Mouse (Mus musculus): ENCODE results near the gene Sphkap.

Sphkap gene

DNA sequence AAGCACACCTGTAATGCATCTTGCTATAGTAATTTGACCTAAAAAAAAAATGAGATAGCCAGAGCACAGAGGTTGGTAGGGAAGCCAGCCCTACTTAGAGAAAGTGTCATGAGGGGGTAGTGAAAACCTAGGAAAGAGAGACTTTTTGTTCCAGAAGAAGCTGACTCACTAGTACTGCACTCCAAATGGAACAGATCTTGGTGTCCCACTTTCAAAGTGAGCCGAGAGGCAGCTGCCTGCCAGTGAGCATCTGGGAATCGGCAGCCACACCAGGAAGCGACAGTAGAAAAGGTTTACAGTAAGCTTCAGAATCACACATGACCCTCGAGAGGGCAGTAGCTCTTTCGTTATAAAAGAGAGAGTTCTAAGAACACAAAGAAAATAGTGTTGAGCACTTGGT is 12.4 kb downstream of the Sphkap start:
- Histone ChIP-seq H3K4me1 (replicated peaks; ENCODE audit: low read depth, low read length) (no peaks in the 10 kb centered on the region), H3K27me3 (ENCODE audit: insufficient read depth, low read length) (no peaks in the 10 kb centered on the region), H3K36me3 (ENCODE audit: insufficient read depth, low read length) (no peaks in the 10 kb centered on the region), H3K4me3 (replicated peaks; ENCODE audit: low read length) (no peak overlapping the region), H3K9me3 (ENCODE audit: low read length) (no peaks in the 10 kb centered on the region)
- TF ChIP-seq POU5F1 (IDR thresholded peaks at IDR 0.05; ENCODE audit: borderline replicate concordance, low read length) = no peak
- TF ChIP-seq CTCF (conservative IDR thresholded peaks at IDR 0.05; ENCODE audit: low read length) = no peak
- TF ChIP-seq NANOG (IDR thresholded peaks at IDR 0.05; ENCODE audit: borderline replicate concordance, low read length) = no peak

DNA sequence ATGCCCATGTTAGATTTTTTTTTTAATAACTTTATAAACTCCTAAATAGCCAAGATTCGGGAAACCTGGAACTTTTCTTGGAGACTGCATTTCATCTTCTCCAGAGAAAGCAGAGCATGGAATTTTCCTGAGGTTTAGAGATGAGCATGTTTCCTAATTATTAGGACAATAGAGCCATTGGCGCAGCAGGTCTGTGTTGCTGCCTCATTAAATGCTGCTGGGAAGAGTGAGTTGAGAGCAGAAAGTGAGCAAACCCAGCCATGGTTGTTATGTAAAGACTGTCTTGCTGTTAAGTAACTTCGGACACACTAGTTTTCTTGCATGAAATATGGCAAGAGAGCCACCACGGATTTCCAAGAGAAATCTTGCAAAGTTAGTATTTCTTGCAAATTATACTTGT is 18.6 kb downstream of the Sphkap start:
- Histone ChIP-seq H3K27me3 (ENCODE audit: insufficient read depth, low read length) (no peaks in the 10 kb centered on the region), H3K4me1 (replicated peaks; ENCODE audit: low read depth, low read length) (no peaks in the 10 kb centered on the region)

DNA sequence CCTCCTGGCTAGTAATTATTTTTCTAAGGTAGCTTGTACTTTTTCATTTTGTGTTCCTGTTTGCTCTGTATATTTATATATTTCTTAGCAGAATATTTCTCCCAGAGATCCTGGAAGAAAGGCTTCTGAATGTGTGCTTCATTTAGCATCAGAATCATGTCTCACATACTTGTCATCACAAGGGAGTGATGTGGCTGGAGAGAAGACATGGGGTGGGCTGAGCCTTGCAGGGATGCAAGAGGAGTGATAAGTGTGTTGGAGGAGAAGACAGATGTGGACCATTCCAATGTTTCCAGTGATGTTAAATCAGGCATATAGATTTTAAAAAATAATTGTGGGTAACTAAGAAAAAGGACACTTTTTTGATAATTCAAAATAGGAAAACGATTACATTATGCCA is 30.6 kb downstream of the Sphkap start:
- no peaks in the 10 kb centered on the region for H3K36me3 ChIP-seq (ENCODE audit: insufficient read depth, low read length)
- H3K9me3 ChIP-seq (ENCODE audit: low read length) = no peaks in the 10 kb centered on the region
- no peak overlapping the region for H3K4me3 ChIP-seq (replicated peaks; ENCODE audit: low read length)
- H3K27me3 ChIP-seq (ENCODE audit: insufficient read depth, low read length) = no peaks in the 10 kb centered on the region
- no peaks in the 10 kb centered on the region for H3K4me1 ChIP-seq (replicated peaks; ENCODE audit: low read depth, low read length)
- TF ChIP-seq CTCF (conservative IDR thresholded peaks at IDR 0.05; ENCODE audit: low read length) (no peak), NANOG (IDR thresholded peaks at IDR 0.05; ENCODE audit: borderline replicate concordance, low read length) (no peak), POU5F1 (IDR thresholded peaks at IDR 0.05; ENCODE audit: borderline replicate concordance, low read length) (no peak)

More for the DNA sequence above, 18.6 kb downstream of the Sphkap start:
- no peaks in the 10 kb centered on the region for H3K9me3 ChIP-seq (ENCODE audit: low read length)
- TF ChIP-seq CTCF (conservative IDR thresholded peaks at IDR 0.05; ENCODE audit: low read length) (no peak), POU5F1 (IDR thresholded peaks at IDR 0.05; ENCODE audit: borderline replicate concordance, low read length) (no peak), NANOG (IDR thresholded peaks at IDR 0.05; ENCODE audit: borderline replicate concordance, low read length) (no peak)
- no peaks in the 10 kb centered on the region for H3K36me3 ChIP-seq (ENCODE audit: insufficient read depth, low read length)
- H3K4me3 ChIP-seq (replicated peaks; ENCODE audit: low read length) = no peak overlapping the region

DNA sequence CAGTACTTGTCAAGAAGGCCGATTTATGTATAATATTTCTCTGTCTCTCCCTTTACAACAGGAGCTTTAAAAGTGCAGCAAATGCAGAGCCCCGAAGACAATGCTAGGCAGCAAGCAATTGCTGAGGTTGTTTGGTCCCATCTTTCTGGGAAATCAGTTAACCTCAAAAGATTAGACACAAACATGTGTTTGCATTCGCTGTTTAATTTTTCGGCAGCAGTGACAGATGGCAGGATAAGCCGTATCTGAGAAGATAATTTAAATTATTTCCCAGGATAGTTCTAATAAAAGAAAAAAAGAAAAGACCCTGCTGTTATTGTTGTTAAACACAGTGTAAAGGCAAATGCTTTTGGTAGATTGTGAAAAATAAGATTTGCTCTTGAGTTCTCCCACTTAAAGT is 41.5 kb downstream of the Sphkap start:
- TF ChIP-seq POU5F1 (IDR thresholded peaks at IDR 0.05; ENCODE audit: borderline replicate concordance, low read length) = no peak
- no peak for TF ChIP-seq NANOG (IDR thresholded peaks at IDR 0.05; ENCODE audit: borderline replicate concordance, low read length)
- no peak for TF ChIP-seq CTCF (conservative IDR thresholded peaks at IDR 0.05; ENCODE audit: low read length)
- H3K36me3 ChIP-seq (ENCODE audit: insufficient read depth, low read length) = no peaks in the 10 kb centered on the region

DNA sequence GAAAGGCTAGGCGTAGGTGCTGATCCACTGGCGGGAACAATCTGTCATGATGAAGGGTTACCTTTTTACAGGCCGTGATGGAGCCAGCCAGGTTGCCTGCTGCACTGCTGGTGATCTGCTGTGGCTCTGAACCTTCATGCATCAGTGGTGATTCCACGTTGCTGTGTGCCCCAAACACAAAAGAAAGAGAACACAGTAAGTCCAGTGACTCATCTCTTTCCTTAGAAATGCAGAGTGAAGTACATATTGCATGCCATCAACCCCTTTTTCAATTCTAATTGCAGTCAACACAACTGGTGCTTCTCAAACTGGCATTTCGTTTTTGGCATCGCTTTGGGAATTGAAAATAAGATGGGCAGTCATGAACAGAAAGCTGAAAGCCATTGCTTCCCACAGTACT is 45.8 kb downstream of the Sphkap start:
- Histone ChIP-seq H3K27me3 (ENCODE audit: insufficient read depth, low read length) (no peaks in the 10 kb centered on the region), H3K36me3 (ENCODE audit: insufficient read depth, low read length) (no peaks in the 10 kb centered on the region), H3K4me3 (replicated peaks; ENCODE audit: low read length) (no peak overlapping the region), H3K4me1 (replicated peaks; ENCODE audit: low read depth, low read length) (no peaks in the 10 kb centered on the region), H3K9me3 (ENCODE audit: low read length) (no peaks in the 10 kb centered on the region)
- TF ChIP-seq CTCF (conservative IDR thresholded peaks at IDR 0.05; ENCODE audit: low read length) = no peak
- TF ChIP-seq NANOG (IDR thresholded peaks at IDR 0.05; ENCODE audit: borderline replicate concordance, low read length) = no peak
- TF ChIP-seq POU5F1 (IDR thresholded peaks at IDR 0.05; ENCODE audit: borderline replicate concordance, low read length) = no peak

More for the DNA sequence above, 41.5 kb downstream of the Sphkap start:
- H3K9me3 ChIP-seq (ENCODE audit: low read length) = no peaks in the 10 kb centered on the region
- H3K4me3 ChIP-seq (replicated peaks; ENCODE audit: low read length) = no peak overlapping the region
- H3K27me3 ChIP-seq (ENCODE audit: insufficient read depth, low read length) = no peaks in the 10 kb centered on the region
- no peaks in the 10 kb centered on the region for H3K4me1 ChIP-seq (replicated peaks; ENCODE audit: low read depth, low read length)

DNA sequence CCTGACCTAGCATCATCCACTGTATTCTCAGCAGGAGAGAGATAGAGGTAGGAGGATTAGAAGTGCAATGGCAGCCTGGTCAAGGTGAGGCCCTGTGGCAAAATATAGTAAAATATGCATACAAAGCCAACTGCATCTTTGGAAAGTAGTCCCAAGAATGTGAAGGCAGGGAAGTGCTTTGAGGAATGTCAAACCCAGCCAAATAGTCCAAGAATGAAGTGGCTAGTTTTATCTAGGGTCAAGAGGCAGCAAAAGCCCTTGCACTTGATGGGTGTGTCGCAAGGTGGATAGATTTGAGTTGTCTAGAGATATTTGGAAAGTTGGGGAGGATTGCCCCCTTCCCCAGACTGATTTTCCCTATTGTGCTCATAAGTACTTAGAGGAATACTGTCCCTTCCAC is 61.5 kb downstream of the Sphkap start:
- Histone ChIP-seq H3K4me1 (replicated peaks; ENCODE audit: low read depth, low read length) (no peaks in the 10 kb centered on the region), H3K4me3 (replicated peaks; ENCODE audit: low read length) (no peak overlapping the region), H3K27me3 (ENCODE audit: insufficient read depth, low read length) (no peaks in the 10 kb centered on the region), H3K9me3 (ENCODE audit: low read length) (no peaks in the 10 kb centered on the region), H3K36me3 (ENCODE audit: insufficient read depth, low read length) (no peaks in the 10 kb centered on the region)
- TF ChIP-seq NANOG (IDR thresholded peaks at IDR 0.05; ENCODE audit: borderline replicate concordance, low read length) (no peak), POU5F1 (IDR thresholded peaks at IDR 0.05; ENCODE audit: borderline replicate concordance, low read length) (no peak), CTCF (conservative IDR thresholded peaks at IDR 0.05; ENCODE audit: low read length) (no peak)

DNA sequence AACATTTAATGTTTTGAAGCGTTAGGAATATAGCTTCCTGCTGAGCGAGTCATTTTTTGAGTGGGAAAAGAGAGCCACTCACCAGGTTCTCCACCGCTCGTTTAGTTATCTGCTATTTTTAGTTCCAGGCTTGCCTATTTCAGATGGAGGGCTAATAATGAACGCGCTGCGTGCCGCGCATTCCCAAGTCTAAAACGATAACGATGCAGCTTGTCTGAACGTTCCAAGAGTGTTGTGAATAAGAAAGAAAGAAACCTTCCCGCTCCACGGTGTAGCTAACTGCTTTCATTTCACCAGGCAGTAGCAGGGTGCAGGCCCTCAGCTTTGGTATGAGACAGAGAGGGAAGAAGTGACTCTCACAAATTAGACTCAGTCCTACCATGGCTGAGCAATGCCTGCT is 62.4 kb downstream of the Sphkap start:
- TF ChIP-seq POU5F1 (IDR thresholded peaks at IDR 0.05; ENCODE audit: borderline replicate concordance, low read length) (no peak), NANOG (IDR thresholded peaks at IDR 0.05; ENCODE audit: borderline replicate concordance, low read length) (no peak), CTCF (conservative IDR thresholded peaks at IDR 0.05; ENCODE audit: low read length) (no peak)

DNA sequence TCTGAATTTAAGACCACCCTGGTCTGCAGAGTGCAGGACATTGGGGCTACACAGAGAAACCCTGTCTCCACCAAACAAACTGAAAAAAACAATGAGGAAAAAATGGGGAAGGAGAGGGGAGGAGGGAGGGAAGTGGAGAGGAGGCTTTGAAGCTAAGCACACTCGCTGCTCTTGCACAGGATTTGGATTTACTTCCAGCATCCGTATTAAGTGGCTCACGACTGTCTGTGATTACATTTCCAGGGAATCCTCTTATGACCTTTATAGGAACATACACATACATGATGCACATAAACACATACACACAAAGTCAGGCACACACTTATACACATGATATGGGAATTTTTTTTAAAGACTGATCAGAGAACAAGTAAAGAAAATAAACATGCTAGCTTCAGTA is 62.9 kb downstream of the Sphkap start:
- no peak overlapping the region for H3K4me3 ChIP-seq (replicated peaks; ENCODE audit: low read length)
- H3K9me3 ChIP-seq (ENCODE audit: low read length) = no peaks in the 10 kb centered on the region
- H3K36me3 ChIP-seq (ENCODE audit: insufficient read depth, low read length) = no peaks in the 10 kb centered on the region
- H3K27me3 ChIP-seq (ENCODE audit: insufficient read depth, low read length) = no peaks in the 10 kb centered on the region
- no peaks in the 10 kb centered on the region for H3K4me1 ChIP-seq (replicated peaks; ENCODE audit: low read depth, low read length)
- no peak for TF ChIP-seq NANOG (IDR thresholded peaks at IDR 0.05; ENCODE audit: borderline replicate concordance, low read length)
- TF ChIP-seq POU5F1 (IDR thresholded peaks at IDR 0.05; ENCODE audit: borderline replicate concordance, low read length) = no peak
- TF ChIP-seq CTCF (conservative IDR thresholded peaks at IDR 0.05; ENCODE audit: low read length) = no peak

More for the DNA sequence above, 62.4 kb downstream of the Sphkap start:
- no peaks in the 10 kb centered on the region for H3K27me3 ChIP-seq (ENCODE audit: insufficient read depth, low read length)
- no peaks in the 10 kb centered on the region for H3K9me3 ChIP-seq (ENCODE audit: low read length)
- H3K4me3 ChIP-seq (replicated peaks; ENCODE audit: low read length) = no peak overlapping the region
- H3K36me3 ChIP-seq (ENCODE audit: insufficient read depth, low read length) = no peaks in the 10 kb centered on the region
- no peaks in the 10 kb centered on the region for H3K4me1 ChIP-seq (replicated peaks; ENCODE audit: low read depth, low read length)

DNA sequence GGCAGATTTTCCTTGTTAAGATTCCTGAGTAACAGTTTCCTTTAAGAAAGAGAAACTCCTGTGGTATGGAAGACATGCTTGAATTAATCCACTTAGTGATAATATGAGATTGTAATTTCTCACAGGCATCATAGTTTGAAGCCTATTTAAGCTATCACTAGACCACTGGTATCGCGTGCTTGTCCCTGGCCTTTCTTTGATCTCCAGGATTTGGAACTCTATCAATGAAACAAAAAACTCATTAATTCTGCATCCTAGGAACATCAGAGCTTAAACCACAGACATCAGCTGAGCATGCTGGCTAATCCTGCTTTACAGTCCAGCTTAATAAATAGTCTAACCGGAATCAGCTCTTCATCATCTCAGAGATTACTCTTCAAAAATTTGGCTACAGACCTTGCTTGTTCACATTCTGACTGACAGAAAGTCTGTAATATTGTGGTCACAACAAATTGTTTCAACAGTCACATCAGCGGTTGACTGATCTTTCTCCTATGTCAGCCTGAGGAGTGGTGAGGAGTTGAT is 65.2 kb downstream of the Sphkap start:
- no peaks in the 10 kb centered on the region for H3K36me3 ChIP-seq (ENCODE audit: insufficient read depth, low read length)
- no peaks in the 10 kb centered on the region for H3K9me3 ChIP-seq (ENCODE audit: low read length)
- no peaks in the 10 kb centered on the region for H3K4me1 ChIP-seq (replicated peaks; ENCODE audit: low read depth, low read length)
- no peaks in the 10 kb centered on the region for H3K27me3 ChIP-seq (ENCODE audit: insufficient read depth, low read length)
- TF ChIP-seq POU5F1 (IDR thresholded peaks at IDR 0.05; ENCODE audit: borderline replicate concordance, low read length) (no peak), NANOG (IDR thresholded peaks at IDR 0.05; ENCODE audit: borderline replicate concordance, low read length) (no peak), CTCF (conservative IDR thresholded peaks at IDR 0.05; ENCODE audit: low read length) (no peak)
- H3K4me3 ChIP-seq (replicated peaks; ENCODE audit: low read length) = no peak overlapping the region
